Mouse (Mus musculus): ENCODE results near the gene Ccs.

Ccs gene

DNA sequence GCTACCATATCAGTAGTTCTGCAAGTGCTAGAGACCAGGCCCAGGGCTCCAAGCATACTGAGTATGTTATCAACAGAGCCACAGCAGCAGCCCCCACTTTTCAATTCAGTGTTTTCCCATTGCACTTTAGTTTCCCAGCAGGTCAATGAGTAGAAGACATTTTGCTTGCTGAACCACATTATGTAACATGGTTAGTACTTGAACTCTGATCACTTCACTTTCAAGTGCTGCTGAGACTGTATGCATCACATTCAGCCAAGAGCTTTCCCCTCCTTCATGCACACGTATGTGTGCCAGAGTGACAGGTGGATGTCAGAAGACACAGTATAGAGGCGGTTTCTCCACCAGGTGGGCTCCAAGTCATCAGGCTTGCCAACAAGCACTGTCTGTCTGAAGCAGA is 56.2 kb downstream of the Ccs start:
- no peak for DNase-seq (ENCODE audit: low spot score in 2 of 2)

All from cerebellum, postnatal 4 days (tissue).